Mouse (Mus musculus) G1E-ER4 (cell line): ENCODE results near the gene Ly6g5c. TPM values are rescaled to one million over a fixed set of nuclear protein-coding genes. Genes with fewer than 3 reads are reported as not detected.

Experiments
- GATA1 ChIP-seq: IDR thresholded peaks from one replicate; pipeline ENCODE4 v1.8.0; 2012; ENCODE audit warnings: low read length, inconsistent platforms
- polyA plus RNA-seq: library from polyadenylated mRNA; stranded (reverse); fragments of >175 nt; gene quantifications from 2 replicates; pipeline ENCODE4 v1.2.3, GENCODE M21; 2012

The Ly6g5c gene
- polyA plus RNA-seq, 1 experiment, result not detected

DNA sequence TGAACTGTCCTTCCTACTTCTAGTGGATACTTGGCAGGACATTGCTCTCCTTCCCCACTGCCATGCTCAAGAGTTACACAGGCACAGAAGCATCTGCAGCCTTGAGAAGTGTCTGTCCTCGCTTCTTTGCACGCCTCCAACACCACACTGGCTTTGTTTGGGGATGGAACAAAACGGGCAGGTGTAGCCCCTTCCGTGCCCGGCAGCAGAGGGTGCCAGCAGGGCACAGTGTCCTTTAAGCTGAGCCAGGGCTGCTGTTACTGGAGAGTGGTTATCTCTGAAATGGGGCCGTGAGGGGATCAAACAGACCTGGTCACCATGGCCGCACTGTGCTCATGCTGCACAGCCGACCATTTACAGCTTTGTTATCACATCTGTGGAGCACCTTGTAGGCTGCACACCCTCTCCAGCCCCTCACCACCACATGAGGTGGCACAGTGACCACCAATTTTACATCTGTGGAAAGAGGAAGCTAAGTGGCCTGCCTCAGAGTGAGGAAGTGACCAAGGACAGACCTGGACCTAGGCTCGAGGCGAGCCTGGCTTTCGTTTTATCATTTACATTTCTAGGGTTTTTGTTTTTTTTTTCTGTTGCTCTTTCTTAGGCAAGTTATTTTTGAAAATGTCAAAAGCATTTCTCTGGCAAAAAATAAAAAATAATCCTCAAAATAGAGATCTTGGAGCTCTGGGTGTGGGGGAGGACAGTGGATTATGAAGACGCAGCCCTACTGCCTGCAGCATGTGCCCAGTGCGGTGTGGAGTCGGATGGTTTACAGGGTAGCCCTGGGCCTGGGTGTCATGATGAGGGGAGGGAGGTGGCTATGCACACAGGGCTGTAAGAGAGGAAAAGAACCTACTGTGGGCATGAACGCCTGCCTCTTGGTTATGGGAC lies 13.4 kb upstream of the Ly6g5c start:
- no peak for TF ChIP-seq GATA1

DNA sequence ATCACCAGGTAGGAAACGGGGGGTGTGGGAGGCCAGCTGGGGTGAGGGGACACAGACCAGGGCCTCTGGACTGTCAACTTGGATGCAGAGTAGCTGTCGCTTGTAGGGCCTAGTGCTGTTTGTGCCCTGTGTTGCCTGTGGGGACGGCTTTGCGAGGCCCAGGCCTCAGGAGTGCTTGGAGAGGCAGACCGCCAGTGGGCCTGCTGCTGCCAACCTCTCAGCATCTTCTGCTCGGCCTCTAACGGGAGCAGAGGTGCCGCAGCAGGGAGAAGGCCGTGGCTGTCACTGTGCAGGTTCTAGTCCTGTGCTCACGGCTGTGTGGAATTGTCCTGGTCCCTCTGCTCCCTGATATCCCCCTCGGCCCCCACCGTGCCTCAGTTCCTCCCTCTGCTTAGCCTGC lies 11.5 kb upstream of the Ly6g5c start:
- no peak for TF ChIP-seq GATA1

DNA sequence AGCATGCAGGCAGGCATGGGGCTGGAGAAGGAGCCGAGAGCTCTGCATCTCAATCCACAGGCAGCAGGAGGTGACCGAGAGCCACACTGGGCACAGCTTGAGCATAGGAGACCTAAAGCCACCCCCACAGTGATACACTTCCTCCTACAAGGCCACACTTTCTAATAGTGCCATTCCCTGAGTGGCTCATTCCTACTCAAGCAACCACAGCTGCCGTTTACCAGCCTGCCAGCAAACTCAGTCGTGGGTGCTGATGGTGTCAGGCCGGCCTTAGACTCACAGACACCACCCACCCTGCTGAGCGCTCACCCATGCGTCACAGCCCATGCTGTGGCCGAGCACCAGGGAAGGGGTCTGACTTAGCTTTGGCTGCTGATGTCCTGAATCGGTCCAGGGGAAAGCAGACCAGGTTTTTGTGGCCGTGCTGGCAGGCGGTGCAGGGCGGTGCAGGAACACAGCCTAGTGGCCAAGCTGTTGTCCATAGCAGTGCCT lies 10.9 kb upstream of the Ly6g5c start:
- TF ChIP-seq GATA1, result no peak

GRCm38 (mm10) chr17:35100196-35100765 lies 7.8 kb upstream of the Ly6g5c start:
- no peak for TF ChIP-seq GATA1

DNA sequence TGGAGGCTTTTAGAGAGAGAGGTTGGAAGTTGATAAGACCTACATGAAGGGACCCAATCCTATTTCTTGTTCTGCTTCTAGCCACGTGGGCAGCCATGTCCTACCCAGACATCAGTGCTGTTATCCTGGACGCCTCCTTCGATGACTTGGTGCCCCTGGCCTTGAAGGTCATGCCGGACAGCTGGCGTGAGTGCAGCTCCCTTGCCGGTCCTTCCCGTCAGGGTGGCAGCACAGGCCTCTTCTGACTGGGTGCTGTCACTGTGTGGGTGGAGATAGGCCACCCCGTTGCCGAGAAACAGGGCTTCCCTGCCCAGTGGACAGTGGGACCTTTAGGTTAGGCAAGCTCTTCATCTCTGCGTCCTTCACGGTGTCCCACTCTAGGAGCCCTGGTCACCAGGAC lies 6.9 kb upstream of the Ly6g5c start:
- no peak for TF ChIP-seq GATA1

DNA sequence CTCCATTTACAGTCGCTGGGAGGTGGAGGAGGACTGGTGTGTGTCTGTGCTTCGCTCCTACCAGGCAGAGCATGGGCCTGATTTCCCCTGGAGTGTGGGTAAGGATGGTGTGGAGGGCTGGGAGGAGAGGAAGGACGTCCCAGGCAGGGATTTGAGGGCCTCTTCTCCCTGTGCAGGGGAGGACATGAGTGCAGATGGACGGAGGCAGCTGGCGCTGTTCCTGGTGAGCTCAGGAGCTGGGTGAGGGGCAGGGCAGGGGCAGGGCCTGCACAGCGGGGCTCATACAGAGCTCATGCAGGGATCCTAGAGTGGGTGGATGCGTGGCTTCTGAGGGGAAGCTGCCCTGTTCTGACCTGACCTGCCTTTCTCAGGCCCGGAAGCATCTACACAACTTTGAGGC lies 5.8 kb upstream of the Ly6g5c start:
- no peak for TF ChIP-seq GATA1

DNA sequence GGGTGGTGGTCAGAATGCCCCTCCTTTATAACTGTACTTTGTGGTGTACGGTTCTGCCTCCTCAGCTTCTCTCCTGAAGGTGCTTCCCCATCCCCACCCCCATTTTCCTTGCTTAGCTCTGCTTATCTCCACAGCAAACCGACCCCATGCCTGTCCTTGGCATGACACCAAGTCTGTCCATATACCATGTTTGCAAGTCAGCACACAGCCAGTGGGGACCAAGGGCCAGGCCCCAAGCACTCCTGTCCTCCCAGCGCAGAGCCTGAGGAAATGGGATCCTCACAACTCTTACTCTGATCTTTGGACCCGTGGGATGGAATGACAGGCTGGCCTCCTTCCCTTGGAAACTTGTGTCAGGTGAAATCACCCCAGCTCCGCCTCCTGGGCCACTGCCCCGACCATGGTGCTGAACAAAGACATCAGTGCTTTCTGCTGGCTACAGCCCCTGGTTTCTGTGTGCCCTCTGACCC lies 4.8 kb upstream of the Ly6g5c start:
- TF ChIP-seq GATA1, result no peak

- TF ChIP-seq GATA1, result no peak
Observed at GRCm38 (mm10) chr17:35104079-35104478, 4.0 kb upstream of the Ly6g5c start.

DNA sequence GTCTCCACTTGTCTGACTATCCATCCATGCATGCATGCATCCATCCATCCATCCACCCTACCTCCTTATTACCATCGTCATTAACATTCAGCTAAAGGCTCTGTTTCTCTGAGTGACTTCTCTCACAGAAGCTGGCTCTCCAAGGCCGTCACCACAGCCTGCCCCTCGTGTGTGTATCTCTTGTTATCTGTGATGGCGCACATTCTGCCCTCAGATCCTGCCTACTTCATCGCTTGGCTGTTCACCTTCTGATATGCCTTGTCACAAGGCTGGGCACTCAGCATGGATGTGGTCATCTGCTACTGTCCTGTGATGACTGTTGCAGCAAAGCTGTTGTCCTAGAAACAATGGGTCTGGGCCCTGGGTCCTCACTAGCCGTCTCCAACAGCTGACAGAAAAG lies 3.3 kb upstream of the Ly6g5c start:
- peak; percentile 87 for TF ChIP-seq GATA1

DNA sequence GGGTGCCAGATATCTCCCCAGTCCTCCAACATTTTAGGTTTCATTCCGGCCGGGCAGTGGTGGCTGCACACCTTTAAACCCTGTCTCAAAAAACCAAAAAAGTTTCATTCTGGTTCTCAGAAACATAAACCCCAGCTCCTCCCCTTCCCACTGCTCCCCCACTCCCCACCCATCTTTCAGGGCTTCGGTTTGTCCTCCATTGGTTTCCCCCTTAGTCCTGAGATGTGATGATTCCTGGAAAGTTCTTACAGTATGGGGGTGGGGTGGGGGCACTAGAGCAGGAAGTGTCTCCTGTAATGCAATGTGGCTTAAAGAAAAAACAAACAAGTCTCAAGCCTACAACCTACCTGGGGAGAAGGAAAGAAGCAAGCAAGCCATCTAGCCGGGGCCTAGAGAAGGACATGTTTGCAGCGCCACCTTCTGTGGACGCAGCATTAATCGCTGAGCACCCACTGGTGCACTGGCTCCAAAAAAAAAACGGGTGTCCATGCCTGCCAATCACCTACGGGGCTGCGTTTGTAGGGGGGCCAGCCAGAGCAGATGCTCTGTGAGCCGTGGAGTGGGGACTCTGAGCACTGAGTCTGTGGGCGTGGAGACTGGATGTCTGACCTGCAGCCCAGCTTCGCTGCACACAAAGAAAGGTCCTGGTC lies 2.2 kb upstream of the Ly6g5c start:
- no peak for TF ChIP-seq GATA1

- no peak for TF ChIP-seq GATA1
Observed at GRCm38 (mm10) chr17:35106522-35106921, 1.6 kb upstream of the Ly6g5c start.

DNA sequence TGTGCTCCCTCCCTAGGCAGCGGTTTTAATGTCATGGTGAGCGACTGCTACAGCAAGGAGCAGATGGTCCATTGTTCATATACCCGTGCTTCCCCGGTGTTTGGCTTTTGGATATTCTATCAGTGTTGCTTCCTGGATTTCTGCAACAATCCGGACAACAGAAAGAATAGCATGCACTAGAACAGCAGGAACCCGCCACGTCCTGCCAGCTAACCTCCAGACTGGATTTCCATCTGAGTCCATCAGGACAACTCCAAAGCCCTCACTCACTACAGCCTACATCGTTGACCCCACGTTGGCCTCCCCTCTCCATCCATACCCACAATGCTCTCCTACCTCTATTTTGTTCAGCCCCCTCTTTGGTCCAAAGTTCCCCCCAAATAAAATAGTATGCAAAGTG lies 3.7 kb downstream of the Ly6g5c start:
- no peak for TF ChIP-seq GATA1

GRCm38 (mm10) chr17:35115046-35116019 lies 7.3 kb downstream of the Ly6g5c start, which contains the start of gene Ly6g5b:
TSS of gene Ly6g5b (minus strand) at chr17:35115428.
- no peak for TF ChIP-seq GATA1

DNA sequence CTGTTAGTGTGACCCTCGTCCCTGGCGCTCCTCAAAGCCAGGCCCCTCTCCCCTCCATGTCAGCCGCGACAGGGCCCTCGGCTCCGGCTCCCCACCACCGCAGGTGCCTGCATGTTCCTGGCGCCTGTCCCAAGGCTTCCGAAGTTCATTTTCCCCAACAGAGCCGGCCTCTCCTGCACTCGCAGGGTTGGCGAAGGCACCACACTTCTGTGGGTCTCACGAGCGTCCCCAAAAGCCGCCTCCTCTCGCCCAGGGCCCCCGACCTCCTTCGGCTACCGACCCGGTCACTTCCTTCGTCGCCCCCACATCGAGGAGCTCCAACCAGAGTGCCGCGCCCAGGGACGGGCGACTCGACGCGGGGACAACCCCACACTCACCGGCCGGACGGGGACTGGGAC lies 12.7 kb downstream of the Ly6g5c start:
- TF ChIP-seq GATA1, result no peak

- TF ChIP-seq GATA1, result no peak
Observed at GRCm38 (mm10) chr17:35121143-35121799, 13.2 kb downstream of the Ly6g5c start, which contains the start of gene Gpank1. TSS of gene Gpank1 (plus strand) at chr17:35121455.
